Mouse (Mus musculus) gastrocnemius, adult 18-20 months (tissue): Measurements from ENCODE around the gene Reps2. TPM values are rescaled to one million over a fixed set of nuclear protein-coding genes. Genes with fewer than 3 reads are reported as not detected.

Source experiments
- DNase-seq: peaks from one replicate; pipeline ENCODE4 v3.0.0; 2021; ENCODE audit warnings: low spot score
- long read RNA-seq, 2 experiments: library from polyadenylated mRNA; stranded (forward); transcript quantifications; one replicate each; pipeline ENCODE4 v2.0.0; 2021
- total RNA-seq, 2 experiments: library from RNA; stranded (reverse); gene quantifications; 2 replicates each; pipeline ENCODE4 v1.2.3; 2021

Gene Reps2
- 1 to 10 TPM in 1 of 2 experiments, under 1 TPM in 1; 0.96 to 1.5 TPM for total RNA-seq
- long read RNA-seq, experiment 1, partial matches to known transcripts = 0 of 1 reads
- long read RNA-seq, experiment 1, other reads (novel, unspliced or antisense) = 1 of 1 reads
- long read RNA-seq, experiment 2 = 0 reads

- DNase-seq = peak; percentile 55
Measured at GRCm38 (mm10) chrX:162643091-162643788, at the start of gene Reps2. Reps2 (minus strand) TSS chrX:162643649.

DNA sequence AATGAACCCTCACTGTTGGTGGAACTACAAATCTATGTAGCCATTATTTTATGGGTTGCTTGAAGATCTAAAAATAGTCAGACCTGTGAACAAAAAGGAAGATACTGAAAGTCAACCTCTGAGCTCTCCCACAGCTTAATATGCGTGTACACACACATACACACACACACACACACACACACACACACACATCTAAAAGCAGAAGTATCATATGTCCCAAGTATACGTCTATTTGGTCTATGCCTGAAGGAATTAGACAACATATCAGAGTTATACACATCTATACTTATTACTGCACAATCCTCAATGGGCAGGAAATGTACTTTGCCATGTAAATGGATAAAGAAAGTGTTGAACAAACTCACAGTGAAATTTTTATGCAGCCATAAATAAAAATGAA, 47.8 kb upstream of the Reps2 start:
- no peak for DNase-seq

DNA sequence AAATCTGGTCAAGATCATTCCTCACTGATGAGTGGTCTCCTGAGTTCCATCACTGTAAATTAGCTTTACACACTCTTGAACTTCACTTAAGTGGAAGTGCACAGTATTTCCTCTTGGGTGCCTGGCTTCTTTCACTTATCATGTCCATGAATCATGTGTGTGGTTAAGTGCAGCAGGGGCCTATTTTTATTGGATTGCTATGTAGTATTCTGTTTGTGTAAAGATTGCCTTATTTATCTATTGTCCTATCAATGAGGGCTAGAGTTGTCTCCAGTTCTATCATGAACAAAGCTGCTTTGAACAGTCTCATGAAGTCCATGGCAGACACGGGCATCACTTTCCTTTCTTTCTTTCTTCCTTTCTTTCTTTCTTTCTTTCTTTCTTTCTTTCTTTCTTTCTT, 41.9 kb upstream of the Reps2 start:
- DNase-seq = no peak

- DNase-seq = no peak
Measured at GRCm38 (mm10) chrX:162679506-162679905, 36.1 kb upstream of the Reps2 start.

DNA sequence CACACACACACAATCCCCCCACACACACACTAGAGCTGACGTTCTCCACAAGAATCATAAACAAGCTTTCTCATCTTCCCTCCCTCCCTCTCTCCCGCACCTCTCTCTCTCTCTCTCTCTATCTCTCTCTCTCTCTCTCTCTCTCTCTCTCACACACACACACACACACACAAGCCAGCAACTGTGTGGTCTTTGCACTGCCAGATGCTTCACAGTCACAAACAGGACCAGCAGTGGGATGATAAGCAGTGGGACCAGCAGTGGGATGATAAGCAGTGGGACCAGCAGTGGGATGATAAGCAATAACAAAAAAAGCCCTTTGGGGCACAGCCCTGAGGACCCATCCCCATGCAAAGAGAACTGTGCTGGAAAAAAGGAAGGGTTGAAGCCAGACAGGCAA, 35.4 kb upstream of the Reps2 start:
- no peak for DNase-seq

GRCm38 (mm10) chrX:162666166-162666565, 22.7 kb upstream of the Reps2 start:
- no peak for DNase-seq

DNA sequence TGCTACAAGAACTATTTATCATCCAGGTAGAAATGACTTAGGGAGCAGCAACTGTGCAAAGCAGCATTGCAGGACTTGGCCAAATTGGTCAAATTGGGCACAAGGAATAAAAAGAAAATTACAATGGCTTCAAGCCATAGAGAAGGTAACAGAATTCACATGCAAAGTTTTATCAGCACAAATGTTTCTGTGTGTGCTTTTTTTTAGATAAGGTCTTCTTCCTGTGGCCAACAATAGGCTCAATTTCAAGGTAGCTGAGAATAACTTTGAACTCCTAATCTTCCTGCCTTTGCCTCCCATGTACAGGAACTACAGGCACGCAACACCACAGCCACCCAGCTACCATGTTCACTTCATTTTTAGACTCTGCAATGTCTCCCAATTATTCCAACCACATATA, 16.7 kb upstream of the Reps2 start:
- DNase-seq = no peak

DNA sequence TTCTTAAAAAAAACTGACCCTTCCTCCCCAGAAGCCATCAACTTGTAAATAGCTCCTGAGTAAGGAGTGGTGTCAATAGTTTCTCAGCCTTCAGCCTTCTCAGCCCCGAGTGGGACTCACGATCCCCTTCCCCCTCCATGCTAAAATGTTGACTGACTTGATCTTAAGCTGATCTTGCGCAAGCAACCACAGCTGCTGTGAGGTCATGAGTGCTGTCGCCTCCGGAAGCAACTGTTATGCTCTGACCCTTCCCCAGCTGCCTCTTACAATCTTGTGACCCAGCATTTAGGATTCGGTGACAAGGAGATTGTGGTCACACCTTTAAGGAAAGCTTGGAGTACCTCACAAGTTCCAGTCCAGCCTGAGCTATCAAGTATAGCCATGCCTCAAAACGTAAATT, 10.1 kb upstream of the Reps2 start:
- DNase-seq = no peak

DNA sequence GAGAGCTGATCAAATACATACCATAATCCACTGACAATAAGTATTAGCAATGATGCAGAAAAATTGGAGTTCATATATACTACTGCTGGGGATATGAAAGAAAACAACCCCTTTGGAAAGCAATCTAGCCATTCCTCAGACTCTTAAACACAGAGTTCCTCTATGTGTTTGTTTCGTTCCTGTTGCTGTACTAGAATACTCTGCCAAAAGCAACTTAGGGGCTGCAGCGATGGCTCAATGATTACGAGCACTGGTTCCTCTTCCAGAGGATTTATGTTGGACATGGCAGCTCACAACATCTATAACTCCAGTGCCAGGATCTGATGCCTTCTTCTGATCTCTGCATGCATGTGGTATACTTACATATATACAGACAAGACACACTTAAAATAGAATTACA, 9.0 kb upstream of the Reps2 start:
- no peak for DNase-seq

- no peak for DNase-seq
Measured at GRCm38 (mm10) chrX:162651125-162651524, 7.7 kb upstream of the Reps2 start.

DNA sequence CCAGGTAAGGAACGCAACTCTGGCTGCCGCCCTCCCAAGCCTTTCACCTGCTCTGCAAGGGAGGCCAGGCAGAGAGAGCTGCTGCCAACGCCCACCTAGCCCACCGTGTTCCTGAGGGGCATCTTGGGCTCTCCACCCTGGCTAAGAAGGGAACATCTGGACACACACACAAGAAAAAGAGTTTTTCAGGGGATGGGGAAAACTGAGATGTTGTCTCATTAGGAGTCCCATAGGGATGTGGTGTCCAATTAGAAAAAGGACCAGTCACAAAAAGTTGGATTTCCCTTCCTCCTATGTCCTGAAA, 292 bp upstream of the Reps2 start:
- no peak for DNase-seq

- no peak for DNase-seq
Measured at GRCm38 (mm10) chrX:162642402-162643090, 903 bp downstream of the Reps2 start.

GRCm38 (mm10) chrX:162641764-162642163, 1.7 kb downstream of the Reps2 start:
- no peak for DNase-seq

GRCm38 (mm10) chrX:162635159-162635558, 8.3 kb downstream of the Reps2 start:
- no peak for DNase-seq

- no peak for DNase-seq
Measured at GRCm38 (mm10) chrX:162622091-162622437, 21.4 kb downstream of the Reps2 start.

GRCm38 (mm10) chrX:162621194-162622090, 22.0 kb downstream of the Reps2 start:
- DNase-seq = no peak

DNA sequence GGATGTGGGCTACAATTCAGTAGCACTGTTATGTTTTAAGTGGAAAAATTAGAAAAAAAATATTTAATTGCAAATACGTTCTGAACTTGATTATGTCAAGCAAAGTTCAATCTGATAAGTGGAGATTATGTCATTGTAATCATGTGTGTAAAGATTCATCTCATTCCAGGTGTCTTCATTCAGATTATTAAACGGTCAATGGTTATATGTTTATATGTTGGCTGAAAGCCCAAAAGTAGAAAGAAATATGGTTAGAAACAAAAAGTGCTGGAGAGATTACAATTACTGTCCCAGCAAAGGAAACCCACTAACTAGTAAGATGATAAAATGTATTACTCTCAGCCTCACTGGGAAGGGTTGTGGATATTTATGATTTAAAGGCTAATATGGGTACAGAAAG, 23.7 kb downstream of the Reps2 start:
- no peak for DNase-seq

DNA sequence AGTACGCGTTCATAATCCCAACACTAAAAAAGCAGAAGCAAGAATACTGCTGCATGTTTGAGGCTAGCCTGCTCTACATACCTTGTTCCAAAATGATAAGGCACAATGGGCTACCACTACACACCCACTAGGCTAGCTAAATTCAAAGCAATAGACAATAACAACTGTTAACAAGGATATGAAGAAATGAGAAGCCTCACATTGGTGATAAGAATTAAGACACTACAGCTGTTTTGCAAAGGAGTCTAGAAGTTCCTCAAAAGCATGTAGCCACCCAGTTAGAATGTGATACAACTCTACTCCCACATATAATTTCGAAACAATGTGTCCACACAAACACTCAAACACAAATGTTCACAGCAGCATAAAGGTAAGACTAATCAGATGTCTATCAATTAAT, 24.9 kb downstream of the Reps2 start:
- DNase-seq = no peak

- DNase-seq = no peak
Measured at GRCm38 (mm10) chrX:162606113-162606512, 37.3 kb downstream of the Reps2 start.

GRCm38 (mm10) chrX:162599666-162600065, 43.8 kb downstream of the Reps2 start:
- DNase-seq = no peak

GRCm38 (mm10) chrX:162591005-162591801, 52.2 kb downstream of the Reps2 start:
- DNase-seq = no peak
